In the genomic region with DNA sequence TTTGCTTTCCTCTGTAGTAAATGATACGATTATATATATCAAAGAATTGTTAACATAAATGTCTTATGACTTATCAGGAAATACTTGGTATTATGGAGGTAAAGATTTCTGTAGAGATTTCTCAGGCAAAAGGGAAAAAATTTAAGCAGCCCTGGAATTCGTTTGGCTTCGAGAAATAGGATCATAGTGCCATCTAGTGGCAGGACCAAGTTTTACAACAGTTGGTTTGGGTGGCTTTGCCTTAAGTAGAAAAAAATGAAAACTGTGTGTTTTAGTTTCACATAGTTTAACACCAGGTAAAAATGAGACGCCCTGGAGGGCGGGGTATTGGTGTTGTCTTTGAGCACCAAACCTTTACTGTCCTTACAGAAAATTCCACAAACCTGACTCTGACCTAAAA, we compare ENCODE assay signal across 9 mouse cellular contexts. TPM values are rescaled to one million over a fixed set of nuclear protein-coding genes. Genes with fewer than 3 reads are reported as not detected.
DNase-seq lines count a peak whose midpoint lies in the region; ATAC-seq and TF ChIP-seq lines count a peak whose summit lies in the region.
"Had no signal": no experiment of that assay in that cellular context is flagged by ENCODE, and none has a peak within 500 bp of the region (broad histone marks: within the 10 kb centered on the region; RNA-seq: fewer than 3 reads in every experiment).

No protein-coding gene starts in this region.

- WGBS in heart, embryonic 10.5 days: 4% methylated on average over 5 of the region's 5 CpGs
- WGBS in embryonic facial prominence, embryonic 14.5 days: 5% methylated on average over 5 of the region's 5 CpGs
- 1% methylated on average over 5 of the region's 5 CpGs for WGBS in kidney, postnatal 0 days
- under 1% methylated on average over 5 of the region's 5 CpGs for WGBS in stomach, embryonic 15.5 days

- TF ChIP-seq CTCF in kidney, postnatal 0 days (IDR thresholded peaks at IDR 0.05; ENCODE audit: low read depth): peak; percentile 84

- H3K9me3 ChIP-seq in heart, embryonic 10.5 days: no peaks in the 10 kb centered on the region
- H3K9me3 ChIP-seq in embryonic facial prominence, embryonic 14.5 days (ENCODE audit: control insufficient read depth, low read length): no peaks in the 10 kb centered on the region
- H3K9me3 ChIP-seq in kidney, postnatal 0 days (replicated peaks; ENCODE audit: low read length): no peaks in the 10 kb centered on the region
- no peaks in the 10 kb centered on the region for H3K9me3 ChIP-seq in stomach, embryonic 15.5 days
- H3K9me3 ChIP-seq: limb, embryonic 12.5 days had no signal

- no peak for ATAC-seq in embryonic facial prominence, embryonic 14.5 days (ENCODE audit: low read depth)
- ATAC-seq in kidney, postnatal 0 days (replicated peaks; ENCODE audit: low FRiP score, low read depth): no peak
- ATAC-seq in stomach, embryonic 15.5 days (ENCODE audit: insufficient read depth, low FRiP score, low read depth): peak; percentile 32; the same call in 1 of the 2 replicates

- H3K4me3 ChIP-seq in heart, embryonic 10.5 days: no peak overlapping the region
- H3K4me3 ChIP-seq in embryonic facial prominence, embryonic 14.5 days (ENCODE audit: low read depth, low read length): no peak overlapping the region
- H3K4me3 ChIP-seq in kidney, postnatal 0 days (replicated peaks; ENCODE audit: low read depth, low read length): no peak overlapping the region
- no peak overlapping the region for H3K4me3 ChIP-seq in stomach, embryonic 15.5 days (replicated peaks)
- H3K4me3 ChIP-seq: limb, embryonic 12.5 days had no signal

- H3K9ac ChIP-seq in embryonic facial prominence, embryonic 14.5 days (ENCODE audit: low read depth, low read length): no peak overlapping the region
- H3K9ac ChIP-seq in kidney, postnatal 0 days (ENCODE audit: low read depth, low read length): no peak overlapping the region
- no peak overlapping the region for H3K9ac ChIP-seq in stomach, embryonic 15.5 days
- H3K9ac ChIP-seq: limb, embryonic 12.5 days had no signal

- peak; percentile 80 for DNase-seq in heart, adult 11 months
- no peak for DNase-seq in heart, embryonic 10.5 days (ENCODE audit: low spot score)
- peak; percentile 86 for DNase-seq in 416B (ENCODE audit: low read depth)
- DNase-seq in adrenal gland, postnatal 14 days: peak; percentile 75
- peak; percentile 88 for DNase-seq in embryonic facial prominence, embryonic 14.5 days (ENCODE audit: low spot score)
- DNase-seq in kidney, postnatal 0 days (ENCODE audit: low spot score): peak; percentile 88
- peak; percentile 79 for DNase-seq in lung, postnatal 10 days

- no peak overlapping the region for H3K27ac ChIP-seq in heart, embryonic 10.5 days
- H3K27ac ChIP-seq in embryonic facial prominence, embryonic 14.5 days (replicated peaks; ENCODE audit: low read depth, low read length): no peak overlapping the region
- H3K27ac ChIP-seq in kidney, postnatal 0 days: no peak overlapping the region
- no peak overlapping the region for H3K27ac ChIP-seq in stomach, embryonic 15.5 days
- H3K27ac ChIP-seq: limb, embryonic 12.5 days had no signal

- no peak overlapping the region for H3K4me2 ChIP-seq in embryonic facial prominence, embryonic 14.5 days (ENCODE audit: low read depth, low read length)
- H3K4me2 ChIP-seq in kidney, postnatal 0 days (ENCODE audit: low read length): no peak overlapping the region
- no peak overlapping the region for H3K4me2 ChIP-seq in stomach, embryonic 15.5 days
- H3K4me2 ChIP-seq: limb, embryonic 12.5 days had no signal

- H3K4me1 ChIP-seq in heart, embryonic 10.5 days: no peaks in the 10 kb centered on the region
- no peaks in the 10 kb centered on the region for H3K4me1 ChIP-seq in embryonic facial prominence, embryonic 14.5 days (ENCODE audit: control insufficient read depth, insufficient read depth, low read length)
- no peaks in the 10 kb centered on the region for H3K4me1 ChIP-seq in kidney, postnatal 0 days (replicated peaks; ENCODE audit: insufficient read depth, low read length)
- no peaks in the 10 kb centered on the region for H3K4me1 ChIP-seq in stomach, embryonic 15.5 days
- H3K4me1 ChIP-seq: limb, embryonic 12.5 days had no signal

- no peaks in the 10 kb centered on the region for H3K36me3 ChIP-seq in heart, embryonic 10.5 days
- H3K36me3 ChIP-seq in embryonic facial prominence, embryonic 14.5 days (ENCODE audit: control insufficient read depth, insufficient read depth, low read length): no peaks in the 10 kb centered on the region
- no peaks in the 10 kb centered on the region for H3K36me3 ChIP-seq in kidney, postnatal 0 days (ENCODE audit: insufficient read depth, low read length)
- H3K36me3 ChIP-seq in stomach, embryonic 15.5 days: no peaks in the 10 kb centered on the region
- H3K36me3 ChIP-seq: limb, embryonic 12.5 days had no signal

- no peaks in the 10 kb centered on the region for H3K27me3 ChIP-seq in heart, embryonic 10.5 days (ENCODE audit: insufficient read depth, poor library complexity, severe bottlenecking)
- no peaks in the 10 kb centered on the region for H3K27me3 ChIP-seq in embryonic facial prominence, embryonic 14.5 days (replicated peaks; ENCODE audit: control insufficient read depth, insufficient read depth, low read length)
- no peaks in the 10 kb centered on the region for H3K27me3 ChIP-seq in kidney, postnatal 0 days (ENCODE audit: insufficient read depth, low read length)
- H3K27me3 ChIP-seq in stomach, embryonic 15.5 days (replicated peaks): no peaks in the 10 kb centered on the region
- H3K27me3 ChIP-seq: limb, embryonic 12.5 days had no signal

RNA-seq across cellular contexts. Expression of a gene that starts 22.2 kb away (rescaled TPM):
- polyA plus RNA-seq in heart, embryonic 10.5 days (2016; fragmentation: Nextera tagmentation; extraction: Ambion mirVana): 0.20 TPM in 1 of 2 replicates, not detected in the other
- total RNA-seq in adrenal gland, postnatal 14 days (2021): not detected in 2 replicates
- 0.31 and 1.0 TPM in 2 replicates for polyA plus RNA-seq in embryonic facial prominence, embryonic 14.5 days (2014; fragmentation: Nextera tagmentation; extraction: Ambion mirVana)
- 0.11 and 0.13 TPM in 2 replicates for polyA plus RNA-seq in kidney, postnatal 0 days (2015; fragmentation: Nextera tagmentation; extraction: Ambion mirVana)
- 0.08 TPM in 1 of 2 replicates, not detected in the other for polyA plus RNA-seq in stomach, embryonic 15.5 days (2015; fragmentation: Nextera tagmentation; extraction: Ambion mirVana)
- polyA plus RNA-seq: limb, embryonic 12.5 days had no signal

RNA-seq across cellular contexts. Expression of a gene that starts 50.6 kb away (rescaled TPM):
- 153 and 179 TPM in 2 replicates for polyA plus RNA-seq in heart, embryonic 10.5 days (2016; fragmentation: Nextera tagmentation; extraction: Ambion mirVana)
- total RNA-seq in adrenal gland, postnatal 14 days (2021): 132 and 134 TPM in 2 replicates
- 203 and 215 TPM in 2 replicates for polyA plus RNA-seq in embryonic facial prominence, embryonic 14.5 days (2014; fragmentation: Nextera tagmentation; extraction: Ambion mirVana)
- polyA plus RNA-seq in kidney, postnatal 0 days (2015; fragmentation: Nextera tagmentation; extraction: Ambion mirVana): 209 and 218 TPM in 2 replicates
- 204 and 207 TPM in 2 replicates for polyA plus RNA-seq in stomach, embryonic 15.5 days (2015; fragmentation: Nextera tagmentation; extraction: Ambion mirVana)
